Mouse (Mus musculus): Measurements from ENCODE around the gene Itpk1. TPM values are rescaled to one million over a fixed set of nuclear protein-coding genes. Genes with fewer than 3 reads are reported as not detected.
A peak's percentile ranks its signal among the peaks of the same experiment; 100 is the strongest.

Itpk1 gene
- total and polyA plus RNA-seq, 2 experiments from 2014 or later, result 35.7 to 69.0 TPM

- Histone ChIP-seq H3K4me1 (ENCODE audit: insufficient read depth, low read length) (no peaks in the 10 kb centered on the region), H3K9me3 (ENCODE audit: low read length) (no peaks in the 10 kb centered on the region), H3K9ac (replicated peaks; ENCODE audit: low read length) (no peak overlapping the region), H3K4me3 (ENCODE audit: low read length) (no peak overlapping the region), H3K27ac (no peak overlapping the region), H3K36me3 (ENCODE audit: insufficient read depth, low read length) (no peaks in the 10 kb centered on the region; the same call in 1 of the 2 replicates), H3K4me2 (ENCODE audit: low read depth, low read length) (no peak overlapping the region), H3K27me3 (ENCODE audit: insufficient read depth, low read length) (no peaks in the 10 kb centered on the region)
- ATAC-seq (no peak), DNase-seq (ENCODE audit: low spot score) (no peak)
- 83% methylated on average over 5 of the region's 5 CpGs for WGBS
- TF ChIP-seq CTCF (IDR thresholded peaks at IDR 0.05; ENCODE audit: low read depth), result no peak
Measured at GRCm38 (mm10) chr12:102557372-102557771, 147.4 kb downstream of the Itpk1 start.

- 36% methylated on average over 3 of the region's 3 CpGs for whole genome bisulfite sequencing
- Histone ChIP-seq H3K36me3 (ENCODE audit: insufficient read depth, low read length) (no peaks in the 10 kb centered on the region; the same call in 1 of the 2 replicates), H3K9me3 (ENCODE audit: low read length) (no peaks in the 10 kb centered on the region), H3K9ac (replicated peaks; ENCODE audit: low read length) (peak overlapping the region; percentile 71; the same call in 1 of the 2 replicates), H3K27me3 (ENCODE audit: insufficient read depth, low read length) (no peaks in the 10 kb centered on the region), H3K4me2 (ENCODE audit: low read depth, low read length) (peak overlapping the region; percentile 67), H3K4me3 (ENCODE audit: low read length) (peak overlapping the region; percentile 70), H3K27ac (no peak overlapping the region), H3K4me1 (ENCODE audit: insufficient read depth, low read length) (no peaks in the 10 kb centered on the region)
- DNase-seq (ENCODE audit: low spot score) (peak; percentile 67), ATAC-seq (no peak)
- TF ChIP-seq CTCF (IDR thresholded peaks at IDR 0.05; ENCODE audit: low read depth), result no peak
Measured at GRCm38 (mm10) chr12:102555850-102556249, 148.9 kb downstream of the Itpk1 start.

GRCm38 (mm10) chr12:102554721-102555516 is 149.8 kb downstream of the Itpk1 start, which contains the start of gene Chga:
TSS of gene Chga (plus strand) at chr12:102554969.
- Histone ChIP-seq H3K27ac (peak within 1 kb of the TSS; percentile 77), H3K4me3 (ENCODE audit: low read length) (peak within 1 kb of the TSS; percentile 70), H3K27me3 (ENCODE audit: insufficient read depth, low read length) (no peaks in the 10 kb centered on the region), H3K4me2 (ENCODE audit: low read depth, low read length) (peak within 1 kb of the TSS; percentile 67), H3K4me1 (ENCODE audit: insufficient read depth, low read length) (no peaks in the 10 kb centered on the region), H3K9ac (replicated peaks; ENCODE audit: low read length) (peak within 1 kb of the TSS; percentile 71), H3K36me3 (ENCODE audit: insufficient read depth, low read length) (no peaks in the 10 kb centered on the region; the same call in 1 of the 2 replicates), H3K9me3 (ENCODE audit: low read length) (no peaks in the 10 kb centered on the region)
- 0 out of 2 replicates have a peak, but pooled peaks have one; percentile 11 for TF ChIP-seq CTCF (IDR thresholded peaks at IDR 0.05; ENCODE audit: low read depth)
- DNase-seq (ENCODE audit: low spot score) (peak; percentile 91), ATAC-seq (peak; percentile 82)
- 2% methylated on average over 48 of the region's 48 CpGs for WGBS

GRCm38 (mm10) chr12:102553705-102554275 is 150.9 kb downstream of the Itpk1 start:
- Histone ChIP-seq H3K9me3 (ENCODE audit: low read length) (no peaks in the 10 kb centered on the region), H3K4me1 (ENCODE audit: insufficient read depth, low read length) (no peaks in the 10 kb centered on the region), H3K36me3 (ENCODE audit: insufficient read depth, low read length) (no peaks in the 10 kb centered on the region; the same call in 1 of the 2 replicates), H3K9ac (replicated peaks; ENCODE audit: low read length) (no peak overlapping the region), H3K4me3 (ENCODE audit: low read length) (no peak overlapping the region), H3K27ac (no peak overlapping the region), H3K27me3 (ENCODE audit: insufficient read depth, low read length) (no peaks in the 10 kb centered on the region), H3K4me2 (ENCODE audit: low read depth, low read length) (peak overlapping the region; percentile 67)
- WGBS, result 77% methylated on average over 14 of the region's 14 CpGs
- TF ChIP-seq CTCF (IDR thresholded peaks at IDR 0.05; ENCODE audit: low read depth), result no peak
- 0 out of 2 replicates have a peak, but pooled peaks have one; percentile 16 for ATAC-seq
- no peak for DNase-seq (ENCODE audit: low spot score)

- peak; percentile 49 for DNase-seq (ENCODE audit: low spot score)
- Histone ChIP-seq H3K4me1 (ENCODE audit: insufficient read depth, low read length) (no peaks in the 10 kb centered on the region), H3K27me3 (ENCODE audit: insufficient read depth, low read length) (no peaks in the 10 kb centered on the region), H3K9ac (replicated peaks; ENCODE audit: low read length) (no peak overlapping the region), H3K27ac (no peak overlapping the region), H3K4me2 (ENCODE audit: low read depth, low read length) (no peak overlapping the region), H3K4me3 (ENCODE audit: low read length) (no peak overlapping the region), H3K36me3 (ENCODE audit: insufficient read depth, low read length) (no peaks in the 10 kb centered on the region), H3K9me3 (ENCODE audit: low read length) (no peaks in the 10 kb centered on the region)
- 30% methylated on average over 6 of the region's 6 CpGs for WGBS
- no peak for ATAC-seq
- no peak for TF ChIP-seq CTCF (IDR thresholded peaks at IDR 0.05; ENCODE audit: low read depth)
Measured at GRCm38 (mm10) chr12:102552001-102552400, 152.7 kb downstream of the Itpk1 start.

- no peak overlapping the region for H3K4me3 ChIP-seq (ENCODE audit: low read length)
- H3K27me3 ChIP-seq (ENCODE audit: insufficient read depth, low read length), result no peaks in the 10 kb centered on the region
- H3K9ac ChIP-seq (replicated peaks; ENCODE audit: low read length), result no peak overlapping the region
- H3K4me1 ChIP-seq (ENCODE audit: insufficient read depth, low read length), result no peaks in the 10 kb centered on the region
- DNase-seq (ENCODE audit: low spot score) (no peak), ATAC-seq (no peak)
- no peak overlapping the region for H3K4me2 ChIP-seq (ENCODE audit: low read depth, low read length)
- 66% methylated on average over 3 of the region's 3 CpGs for WGBS
- no peak overlapping the region for H3K27ac ChIP-seq
- H3K36me3 ChIP-seq (ENCODE audit: insufficient read depth, low read length), result no peaks in the 10 kb centered on the region
- no peaks in the 10 kb centered on the region for H3K9me3 ChIP-seq (ENCODE audit: low read length)
- TF ChIP-seq CTCF (IDR thresholded peaks at IDR 0.05; ENCODE audit: low read depth), result no peak
Measured at GRCm38 (mm10) chr12:102551186-102551585, 153.5 kb downstream of the Itpk1 start.

All from hindbrain, postnatal 0 days (tissue).